Comparison of ENCODE assay signal across 8 mouse cellular contexts in the genomic region with DNA sequence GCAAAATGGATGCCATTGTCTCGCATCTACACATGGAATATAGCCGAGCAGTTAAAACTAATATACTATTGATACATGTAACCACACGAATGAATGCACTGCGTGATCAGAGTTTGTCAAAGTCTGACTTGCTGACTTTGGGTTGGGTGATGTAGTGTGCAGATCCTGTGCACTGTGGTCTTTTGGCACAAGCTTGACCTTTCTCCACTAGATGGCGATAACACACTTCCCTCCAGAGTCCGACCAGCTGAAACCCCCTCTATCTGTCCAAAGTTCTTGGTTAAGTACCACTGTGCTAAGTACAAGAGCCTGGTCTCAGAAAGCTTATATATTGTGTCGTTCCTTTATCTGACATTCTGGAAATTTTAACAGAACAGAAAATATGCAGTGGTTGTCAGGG.
DNase-seq lines count a peak whose midpoint lies in the region; ATAC-seq and TF ChIP-seq lines count a peak whose summit lies in the region.

No protein-coding gene starts in this region.

- no peaks in the 10 kb centered on the region for H3K9me3 ChIP-seq in forebrain, postnatal 0 days (ENCODE audit: low read length)
- H3K9me3 ChIP-seq in midbrain, postnatal 0 days (ENCODE audit: low read length): no peaks in the 10 kb centered on the region

- H3K27ac ChIP-seq in forebrain, postnatal 0 days (ENCODE audit: low read depth, low read length): no peak overlapping the region
- no peak overlapping the region for H3K27ac ChIP-seq in midbrain, postnatal 0 days (ENCODE audit: low read depth, low read length)

- POLR2A ChIA-PET in Patski (lab: Charles Lee): no interaction called here

- no peaks in the 10 kb centered on the region for H3K36me3 ChIP-seq in forebrain, postnatal 0 days (ENCODE audit: insufficient read depth)
- H3K36me3 ChIP-seq in midbrain, postnatal 0 days (ENCODE audit: insufficient read depth, low read length): no peaks in the 10 kb centered on the region

- peak; percentile 27 for DNase-seq in heart, postnatal 4 days
- DNase-seq in heart, adult 8-10 months (ENCODE audit: low spot score): no peak
- DNase-seq in 3T3-L1 (ENCODE audit: low read depth, low spot score) (peak; percentile 70), Patski (ENCODE audit: low read depth, low spot score) (no peak)
- peak; percentile 36 for DNase-seq in forebrain, postnatal 0 days
- peak; percentile 75 for DNase-seq in midbrain, postnatal 0 days (ENCODE audit: low spot score)
- DNase-seq in urinary bladder, postnatal 25 days (ENCODE audit: low spot score): no peak

- TF ChIP-seq CTCF in Patski (IDR thresholded peaks at IDR 0.05): peak; percentile 64
- peak; percentile 70 for TF ChIP-seq CTCF in forebrain, postnatal 0 days (IDR thresholded peaks at IDR 0.05; ENCODE audit: low read depth)
- TF ChIP-seq CTCF in midbrain, postnatal 0 days (IDR thresholded peaks at IDR 0.05): peak; percentile 78

- no peaks in the 10 kb centered on the region for H3K4me1 ChIP-seq in forebrain, postnatal 0 days (ENCODE audit: insufficient read depth)
- H3K4me1 ChIP-seq in midbrain, postnatal 0 days (ENCODE audit: insufficient read depth, low read length): no peaks in the 10 kb centered on the region

- CTCF ChIA-PET in Patski (lab: Charles Lee): interaction anchor here (1.1 to 1.5 kb wide), 3 partner anchors 10 to 1253 kb away, joined by 3 to 4 read pairs (median 3); no protein-coding TSS in a partner anchor

- in situ Hi-C loops in Patski (cut with MboI; ENCODE audit: low pct_unique_long_range_greater_than_20kb): loop anchor here (5.0 to 25.0 kb wide), 3 partner anchors 1031 to 1971 kb away; no protein-coding TSS in a partner anchor

- WGBS in forebrain, postnatal 0 days: 42% methylated on average over 7 of the region's 7 CpGs
- WGBS in midbrain, postnatal 0 days: 37% methylated on average over 7 of the region's 7 CpGs

- H3K4me3 ChIP-seq in forebrain, postnatal 0 days (ENCODE audit: low read depth, low read length): no peak overlapping the region
- no peak overlapping the region for H3K4me3 ChIP-seq in midbrain, postnatal 0 days (ENCODE audit: low read depth, low read length)

- no peak overlapping the region for H3K9ac ChIP-seq in forebrain, postnatal 0 days
- H3K9ac ChIP-seq in midbrain, postnatal 0 days (replicated peaks; ENCODE audit: low read length, poor library complexity, severe bottlenecking): no peak overlapping the region

- ATAC-seq in Patski: no peak
- ATAC-seq in forebrain, postnatal 0 days: no peak; the same call in 1 of the 2 replicates
- no peak for ATAC-seq in midbrain, postnatal 0 days (ENCODE audit: low FRiP score)
- ATAC-seq in monocyte, adult 5-6 weeks (replicated peaks; ENCODE audit: insufficient number of reproducible peaks, low FRiP score, low TSS enrichment, poor library complexity, severe bottlenecking): no peak

- H3K27me3 ChIP-seq in Patski: no peaks in the 10 kb centered on the region
- no peaks in the 10 kb centered on the region for H3K27me3 ChIP-seq in forebrain, postnatal 0 days (ENCODE audit: insufficient read depth, low read length)
- H3K27me3 ChIP-seq in midbrain, postnatal 0 days (ENCODE audit: insufficient read depth, low read length): no peaks in the 10 kb centered on the region

- H3K4me2 ChIP-seq in forebrain, postnatal 0 days (ENCODE audit: low read depth): no peak overlapping the region
- no peak overlapping the region for H3K4me2 ChIP-seq in midbrain, postnatal 0 days (ENCODE audit: low read depth, low read length, poor library complexity, severe bottlenecking)

Comparison
In these comparisons a context has a peak if more than half of its experiments do, and no peak if none do; other contexts are left out.
1. DNase-seq: peak in heart, postnatal 4 days (single experiment), 3T3-L1 (single experiment), forebrain, postnatal 0 days (single experiment) and midbrain, postnatal 0 days (single experiment); none in heart, adult 8-10 months (single experiment), Patski (single experiment) and urinary bladder, postnatal 25 days (single experiment).
2. Peak in every context shown above with its lines, with median percentiles within 50 percentile points of each other: CTCF ChIP-seq.